Mouse (Mus musculus): Measurements from ENCODE around the gene Tob1.

DNA sequence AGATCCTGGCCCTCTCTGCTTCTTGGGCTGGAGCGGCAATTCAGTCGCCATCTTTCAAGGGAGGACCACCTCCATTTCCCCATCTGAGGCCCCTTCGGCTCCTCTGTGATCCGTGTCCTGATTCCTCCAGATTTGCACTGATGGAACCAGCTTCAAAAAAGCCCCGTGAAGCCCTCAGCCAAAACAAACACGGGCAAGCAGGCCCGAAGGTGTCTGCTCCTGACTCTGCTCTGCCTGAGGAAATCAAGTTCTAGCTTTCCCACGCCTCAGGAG, 35.5 kb downstream of the Tob1 start:
- TF ChIP-seq CTCF (IDR thresholded peaks at IDR 0.05; ENCODE audit: low read depth) (no peak), EP300 (IDR thresholded peaks at IDR 0.05; ENCODE audit: low read depth) (no peak)

All from liver, postnatal 0 days (tissue).